Mouse (Mus musculus) lung, adult 2 months (tissue): ENCODE data around the gene Slit3. TPM values are rescaled to one million over a fixed set of nuclear protein-coding genes. Genes with fewer than 3 reads are reported as not detected.

ENCODE experiments used
- DNase-seq: peaks from one replicate; pipeline ENCODE4 v3.0.0; 2022
- H3K4me1 ChIP-seq: fragments of 200-500 bp; 2 replicates; pipeline ENCODE4 v1.6.1; 2011; ENCODE audit warnings: low read length; ENCODE audit not compliant: control insufficient read depth, insufficient read depth
- H3K4me3 ChIP-seq: fragments of 200-500 bp; replicated peaks from 2 replicates; pipeline ENCODE3; 2011; ENCODE audit warnings: low read depth, mild to moderate bottlenecking, control low read depth, low read length; ENCODE audit errors: extremely low read depth
- CTCF ChIP-seq: fragments of 200-500 bp; IDR thresholded peaks from 2 replicates; pipeline ENCODE4 v1.5.1; 2011; ENCODE audit warnings: mild to moderate bottlenecking, low read length, control low read depth; ENCODE audit not compliant: insufficient read depth
- POLR2A ChIP-seq: fragments of 200-500 bp; IDR thresholded peaks from 2 replicates; pipeline ENCODE4 v1.6.1; 2011; ENCODE audit warnings: low read depth, mild to moderate bottlenecking, control low read depth, low read length, borderline replicate concordance; ENCODE audit errors: extremely low read depth
- WGBS: fragments of 180-500 bp; shearing (Covaris S2); methylation state at CpG from one replicate; pipeline ENCODE4 v1.1.7; 2018; 5-methylcytosine and 5-hydroxymethylcytosine counted together
- polyA plus RNA-seq: library from polyadenylated mRNA; depleted of rRNA; stranded (reverse); fragments of >200 nt; gene quantifications from 2 replicates; pipeline ENCODE4 v1.2.3, GENCODE M21; 2012

Slit3 gene
- polyA plus RNA-seq, 1 experiment = 69.7 TPM

GRCm38 (mm10) chr11:35664991-35665390 lies 544.0 kb downstream of the Slit3 start:
- Histone ChIP-seq H3K4me3 (no peak overlapping the region), H3K4me1 (no peaks in the 10 kb centered on the region)
- 72% methylated on average over 5 of the region's 5 CpGs for WGBS
- DNase-seq = no peak
- TF ChIP-seq POLR2A = no peak
- TF ChIP-seq CTCF = peak; percentile 6; the same call in 1 of the 2 replicates

DNA sequence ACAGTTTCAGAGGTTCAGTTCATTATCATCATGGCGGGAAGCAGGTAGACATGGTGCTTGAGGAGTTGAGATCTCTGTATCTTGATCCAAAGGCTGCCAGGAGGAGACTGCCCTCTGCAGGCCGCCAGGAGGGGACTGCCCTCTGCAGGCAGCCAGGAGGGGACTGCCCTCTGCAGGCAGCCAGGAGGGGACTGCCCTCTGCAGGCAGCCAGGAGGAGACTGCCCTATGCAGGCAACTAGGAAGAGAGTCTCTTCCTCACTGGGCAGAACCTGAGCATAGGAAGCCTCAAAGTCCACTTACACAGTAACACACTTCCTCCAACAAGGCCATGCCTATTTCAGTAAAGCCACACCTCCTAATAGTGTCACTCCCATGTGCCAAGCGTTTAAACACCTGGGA lies 546.4 kb downstream of the Slit3 start:
- TF ChIP-seq CTCF (peak; percentile 17; the same call in 1 of the 2 replicates), POLR2A (no peak)
- DNase-seq = no peak
- Histone ChIP-seq H3K4me3 (no peak overlapping the region), H3K4me1 (no peaks in the 10 kb centered on the region)
- 58% methylated on average over 3 of the region's 3 CpGs for WGBS

- H3K4me1 ChIP-seq = no peaks in the 10 kb centered on the region
- TF ChIP-seq CTCF (no peak), POLR2A (no peak)
- DNase-seq = no peak
- WGBS = 63% methylated on average over 3 of the region's 3 CpGs
- no peak overlapping the region for H3K4me3 ChIP-seq
These were observed 547.1 kb downstream of the Slit3 start for GRCm38 (mm10) chr11:35668138-35668537.

DNA sequence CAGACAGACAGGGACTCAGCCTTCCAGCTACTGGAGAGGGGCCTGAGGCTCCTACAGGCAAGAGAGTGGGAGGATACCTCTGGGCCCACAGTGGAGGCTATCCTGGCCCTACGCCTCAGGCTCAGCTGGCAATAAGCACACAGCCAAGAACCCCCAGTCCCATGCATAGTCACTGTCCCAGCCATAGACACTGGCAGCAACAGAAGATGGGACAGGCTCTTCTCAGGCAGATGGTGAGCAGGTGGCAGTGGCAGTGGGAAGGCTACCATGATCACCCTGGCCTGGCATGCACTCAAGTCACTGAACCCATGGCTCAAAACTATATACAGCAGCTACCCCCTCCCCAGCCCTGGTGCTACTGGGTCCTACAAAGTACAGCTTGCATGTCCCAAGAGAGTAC lies 547.7 kb downstream of the Slit3 start:
- 85% methylated on average over 1 of the region's 1 CpGs for WGBS
- TF ChIP-seq POLR2A (no peak), CTCF (no peak)

DNA sequence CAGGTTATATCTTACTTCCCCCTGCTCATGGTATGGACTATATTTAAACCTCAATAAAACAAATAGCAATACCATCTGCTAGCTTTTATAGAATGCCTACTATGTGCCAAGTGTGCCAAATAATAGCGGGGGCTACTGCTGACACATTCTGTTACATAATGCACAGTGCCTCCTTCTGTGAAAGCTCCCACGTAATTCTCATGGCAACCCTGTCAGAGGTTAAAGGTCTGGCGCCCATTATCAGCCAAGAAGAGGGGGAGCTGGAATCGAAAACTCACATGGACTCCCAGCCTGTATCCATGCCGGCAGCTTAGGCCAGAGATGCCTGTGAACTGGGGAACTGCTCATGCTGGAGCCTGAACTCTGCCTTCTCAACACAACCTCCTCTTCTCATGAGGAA lies 548.5 kb downstream of the Slit3 start:
- WGBS = 79% methylated on average over 5 of the region's 5 CpGs
- H3K4me1 ChIP-seq = no peaks in the 10 kb centered on the region
- no peak overlapping the region for H3K4me3 ChIP-seq
- no peak for DNase-seq
- no peak for TF ChIP-seq CTCF
- TF ChIP-seq POLR2A = no peak

More for the DNA sequence above, 547.7 kb downstream of the Slit3 start:
- no peak for DNase-seq
- Histone ChIP-seq H3K4me1 (no peaks in the 10 kb centered on the region), H3K4me3 (no peak overlapping the region)

DNA sequence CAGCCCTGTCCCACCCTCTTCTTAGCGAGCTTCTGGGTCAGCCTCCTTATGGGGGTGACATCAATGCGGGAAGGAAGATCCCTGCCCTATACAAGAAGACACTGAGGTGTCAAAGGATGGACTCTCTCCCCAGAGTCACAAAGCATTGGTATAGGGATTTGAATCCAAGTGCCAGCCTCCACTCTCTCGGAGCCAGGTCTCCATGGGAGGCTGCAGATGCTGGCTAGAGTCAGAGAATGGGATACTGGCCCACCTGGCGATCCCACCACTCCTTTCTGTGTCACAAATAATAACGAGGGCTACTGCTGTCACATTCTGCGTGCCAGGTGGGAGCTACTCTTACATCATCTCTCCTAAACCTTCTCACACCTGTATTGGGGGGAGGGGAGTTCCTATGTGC lies 549.2 kb downstream of the Slit3 start:
- Histone ChIP-seq H3K4me3 (no peak overlapping the region), H3K4me1 (no peaks in the 10 kb centered on the region)
- TF ChIP-seq POLR2A (no peak), CTCF (no peak)
- WGBS = 76% methylated on average over 6 of the region's 6 CpGs
- no peak for DNase-seq

GRCm38 (mm10) chr11:35670746-35671145 lies 549.7 kb downstream of the Slit3 start:
- 66% methylated on average over 3 of the region's 3 CpGs for WGBS
- TF ChIP-seq POLR2A (no peak), CTCF (no peak)
- Histone ChIP-seq H3K4me3 (no peak overlapping the region), H3K4me1 (no peaks in the 10 kb centered on the region)
- no peak for DNase-seq

DNA sequence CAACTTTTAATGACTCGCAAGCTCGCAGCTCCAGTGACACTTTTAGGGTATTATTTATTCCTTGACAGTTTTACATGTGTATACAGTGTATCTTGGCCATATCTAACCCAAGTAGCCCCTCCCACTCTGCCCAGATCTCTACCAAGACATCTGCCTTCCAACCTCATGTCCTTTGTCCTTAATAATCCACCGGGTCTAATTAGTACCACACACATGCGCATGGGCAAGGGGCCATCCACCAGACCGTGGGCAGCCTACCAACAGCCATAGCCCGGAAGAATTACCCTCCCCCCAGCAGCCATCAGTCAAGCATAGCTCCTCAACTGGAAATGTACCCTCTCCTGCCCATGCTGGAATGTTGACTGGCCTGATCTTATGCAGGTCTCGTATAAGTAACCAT lies 552.0 kb downstream of the Slit3 start:
- DNase-seq = no peak
- TF ChIP-seq CTCF (no peak), POLR2A (no peak)
- H3K4me1 ChIP-seq = no peaks in the 10 kb centered on the region
- WGBS = 86% methylated on average over 7 of the region's 7 CpGs
- no peak overlapping the region for H3K4me3 ChIP-seq

GRCm38 (mm10) chr11:35674242-35674641 lies 553.2 kb downstream of the Slit3 start:
- Histone ChIP-seq H3K4me3 (no peak overlapping the region), H3K4me1 (no peaks in the 10 kb centered on the region)
- WGBS = 92% methylated on average over 9 of the region's 9 CpGs
- DNase-seq = no peak
- no peak for TF ChIP-seq CTCF
- TF ChIP-seq POLR2A = no peak

- WGBS = 76% methylated on average over 4 of the region's 4 CpGs
- DNase-seq = no peak
- no peak overlapping the region for H3K4me3 ChIP-seq
- H3K4me1 ChIP-seq = no peaks in the 10 kb centered on the region
- TF ChIP-seq CTCF = no peak
- TF ChIP-seq POLR2A = no peak
These were observed 555.7 kb downstream of the Slit3 start for GRCm38 (mm10) chr11:35676744-35677143.
